Mouse (Mus musculus) intestine, embryonic 16.5 days (tissue): Measurements from ENCODE around the gene Aff3. TPM values are rescaled to one million over a fixed set of nuclear protein-coding genes. Genes with fewer than 3 reads are reported as not detected.

Experiments used
- ATAC-seq: fragments of 200-750 bp; cut with Nextera tagmentation; 2 replicates; pipeline ENCODE4 v1.8.0; 2017; ENCODE audit warnings: moderate TSS enrichment, moderate library complexity
- H3K27ac ChIP-seq: fragments of 300-500 bp; sonication (generic); 2 replicates; pipeline ENCODE4 v1.5.1; 2014; ENCODE audit warnings: mild to moderate bottlenecking, low read length
- H3K27me3 ChIP-seq: fragments of 300-500 bp; sonication (generic); replicated peaks from 2 replicates; pipeline ENCODE4 v1.6.1; 2014; ENCODE audit warnings: low read length, control low read depth, mixed read lengths; ENCODE audit not compliant: control insufficient read depth, insufficient read depth
- H3K36me3 ChIP-seq: fragments of 300-500 bp; sonication (generic); 2 replicates; pipeline ENCODE4 v1.6.1; 2014; ENCODE audit warnings: low read length, control low read depth; ENCODE audit not compliant: control insufficient read depth, insufficient read depth
- H3K4me1 ChIP-seq: fragments of 300-500 bp; sonication (generic); 2 replicates; pipeline ENCODE4 v1.6.1; 2014; ENCODE audit warnings: low read length, control low read depth, mixed read lengths; ENCODE audit not compliant: control insufficient read depth, insufficient read depth
- H3K4me2 ChIP-seq: fragments of 300-500 bp; sonication (generic); 2 replicates; pipeline ENCODE4 v1.6.1; 2014; ENCODE audit warnings: low read depth, low read length, control low read depth
- H3K4me3 ChIP-seq: fragments of 300-500 bp; sonication (generic); 2 replicates; pipeline ENCODE4 v1.5.1; 2014; ENCODE audit warnings: mild to moderate bottlenecking, low read length
- H3K9ac ChIP-seq: fragments of 300-500 bp; sonication (generic); 2 replicates; pipeline ENCODE4 v1.6.1; 2014; ENCODE audit warnings: low read depth, low read length
- H3K9me3 ChIP-seq: fragments of 300-500 bp; sonication (generic); 2 replicates; pipeline ENCODE4 v1.6.1; 2016; ENCODE audit warnings: low read length, control low read depth; ENCODE audit not compliant: control insufficient read depth
- WGBS: fragments of 180-500 bp; shearing (Covaris S2); extraction: QIAGEN DNeasy Blood & Tissue Kit; methylation state at CpG from one replicate; pipeline ENCODE4 v1.1.7; 2014; 5-methylcytosine and 5-hydroxymethylcytosine counted together
- polyA plus RNA-seq: library from polyadenylated mRNA; unstranded; fragments of >200 nt; fragmentation: Nextera tagmentation; extraction: Ambion mirVana; gene quantifications from 2 replicates; pipeline ENCODE4 v1.2.1, GENCODE M21; 2015

Aff3 gene
- polyA plus RNA-seq, 1 experiment from 2014 or later = 2.1 TPM

DNA sequence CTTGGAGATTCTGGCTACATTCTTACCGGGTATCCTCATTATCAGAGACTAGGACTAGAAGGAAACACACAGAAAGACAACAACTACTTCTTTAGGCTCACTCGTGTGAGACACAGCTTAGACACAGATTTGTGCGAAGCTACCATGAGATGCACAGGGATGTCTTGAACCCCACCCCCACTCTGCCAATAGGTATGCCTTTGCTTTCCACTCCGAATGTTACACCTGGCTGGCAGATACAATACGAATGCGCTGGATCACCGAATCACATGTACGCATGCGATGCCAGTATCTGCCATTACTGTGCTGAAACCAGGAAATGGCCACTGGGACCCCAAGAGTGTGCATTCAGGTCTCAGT is 370.4 kb downstream of the Aff3 start:
- Histone ChIP-seq H3K27ac (no peak overlapping the region; the same call in 1 of the 2 replicates), H3K4me3 (no peak overlapping the region), H3K9ac (no peak overlapping the region), H3K36me3 (no peaks in the 10 kb centered on the region), H3K9me3 (no peaks in the 10 kb centered on the region), H3K4me2 (no peak overlapping the region), H3K4me1 (no peaks in the 10 kb centered on the region), H3K27me3 (no peaks in the 10 kb centered on the region)
- ATAC-seq = no peak
- whole genome bisulfite sequencing = 92% methylated on average over 9 of the region's 9 CpGs

DNA sequence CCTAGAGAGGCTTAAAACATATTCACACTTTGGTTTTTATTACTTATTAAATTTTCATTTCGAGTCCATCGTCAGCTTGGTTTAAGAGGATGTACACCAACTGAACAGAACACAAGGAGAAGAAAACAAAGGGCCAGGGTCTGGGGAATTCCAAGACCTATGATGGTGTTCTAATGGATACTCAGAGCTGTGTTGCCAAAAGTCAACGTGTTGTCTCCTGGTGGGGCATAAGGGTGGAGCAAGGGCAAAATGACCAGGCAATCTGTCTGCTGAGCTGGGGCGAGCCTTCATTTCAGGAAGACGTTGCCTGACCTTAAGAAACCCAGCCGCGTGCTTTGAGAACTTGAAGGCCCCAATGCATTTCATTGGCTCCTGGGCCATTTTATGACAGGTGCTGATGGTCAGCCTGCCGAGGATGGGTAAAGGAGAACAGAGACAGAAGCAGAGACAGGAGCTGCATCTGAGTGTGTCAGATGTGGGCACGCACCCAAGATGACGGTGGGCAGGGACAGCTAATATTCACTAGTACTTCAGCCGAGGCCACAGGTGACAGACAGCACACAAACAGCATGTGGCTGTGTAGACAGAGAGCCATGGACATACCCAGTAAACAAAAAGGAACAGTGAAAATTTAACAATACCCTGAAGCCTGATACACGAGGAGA is 371.0 kb downstream of the Aff3 start:
- Histone ChIP-seq H3K36me3 (no peaks in the 10 kb centered on the region), H3K27me3 (no peaks in the 10 kb centered on the region), H3K27ac (no peak overlapping the region), H3K4me2 (no peak overlapping the region), H3K9me3 (no peaks in the 10 kb centered on the region), H3K4me3 (no peak overlapping the region), H3K4me1 (no peaks in the 10 kb centered on the region), H3K9ac (no peak overlapping the region)
- WGBS = 86% methylated on average over 12 of the region's 12 CpGs
- no peak for ATAC-seq

DNA sequence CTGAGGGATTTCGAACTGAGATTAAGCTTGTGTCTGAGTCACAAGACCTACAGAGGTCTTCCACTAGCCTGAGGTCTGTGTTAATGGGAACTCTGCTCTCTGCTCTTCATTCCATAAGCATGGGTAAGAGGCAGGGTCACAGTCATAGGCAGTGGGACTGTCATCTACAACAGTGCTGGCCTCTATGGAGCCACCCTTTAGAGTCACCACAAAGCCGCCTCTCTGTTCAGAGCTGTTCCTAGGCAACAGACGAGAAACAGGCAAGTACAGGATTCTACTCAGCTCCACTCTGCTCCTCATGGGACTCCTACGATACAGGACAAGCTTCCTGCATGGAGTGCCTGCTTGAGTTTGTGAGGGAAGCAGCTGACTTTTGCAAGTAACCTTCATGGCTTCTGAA is 371.9 kb downstream of the Aff3 start:
- Histone ChIP-seq H3K4me3 (no peak overlapping the region), H3K27ac (no peak overlapping the region), H3K36me3 (no peaks in the 10 kb centered on the region), H3K9ac (no peak overlapping the region), H3K4me2 (no peak overlapping the region), H3K27me3 (no peaks in the 10 kb centered on the region), H3K4me1 (no peaks in the 10 kb centered on the region), H3K9me3 (no peaks in the 10 kb centered on the region)
- ATAC-seq = no peak
- 64% methylated on average over 4 of the region's 4 CpGs for WGBS

DNA sequence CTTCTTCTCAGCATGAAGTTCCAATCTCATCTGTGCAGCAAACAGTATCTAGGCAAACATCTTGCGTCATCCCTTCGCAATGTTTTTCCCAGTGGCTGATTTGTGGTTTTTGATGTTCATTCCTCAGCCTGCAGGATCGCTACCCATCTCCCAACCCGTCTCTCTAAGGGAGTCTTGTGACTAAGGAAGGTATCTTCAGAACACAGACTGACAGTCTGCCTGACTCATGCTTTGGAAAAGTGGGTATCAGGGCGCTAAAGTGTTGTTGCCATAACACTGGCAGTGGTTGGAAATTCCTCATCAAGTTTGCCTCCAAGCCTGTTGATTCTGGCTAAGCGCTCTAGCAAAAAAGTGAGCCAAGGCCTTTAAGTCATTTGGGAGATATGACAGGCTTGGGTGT is 372.8 kb downstream of the Aff3 start:
- no peak overlapping the region for H3K9ac ChIP-seq
- H3K4me1 ChIP-seq = no peaks in the 10 kb centered on the region
- H3K36me3 ChIP-seq = no peaks in the 10 kb centered on the region
- no peak overlapping the region for H3K4me3 ChIP-seq
- no peak for ATAC-seq
- no peaks in the 10 kb centered on the region for H3K27me3 ChIP-seq
- WGBS = 83% methylated on average over 6 of the region's 6 CpGs
- no peaks in the 10 kb centered on the region for H3K9me3 ChIP-seq
- no peak overlapping the region for H3K27ac ChIP-seq
- no peak overlapping the region for H3K4me2 ChIP-seq

DNA sequence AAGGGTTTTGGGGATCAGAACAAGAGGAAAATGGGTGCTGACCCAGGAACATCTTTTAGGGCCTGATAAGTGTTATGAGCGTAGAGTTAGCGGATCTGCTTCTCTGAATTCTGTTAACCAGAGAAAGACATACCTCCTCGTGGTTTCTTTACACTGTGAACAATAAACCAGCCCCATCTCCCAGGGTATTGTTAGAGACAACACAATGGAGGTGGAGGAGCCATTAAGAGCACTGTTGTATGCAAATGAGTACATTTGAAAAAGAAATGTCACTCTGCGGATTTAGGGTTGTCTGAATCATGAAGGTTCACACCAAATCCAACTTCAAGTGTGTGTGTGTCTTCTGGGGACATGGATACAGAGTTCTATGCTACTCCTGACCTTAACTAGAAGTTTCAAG is 373.3 kb downstream of the Aff3 start:
- H3K9me3 ChIP-seq = no peaks in the 10 kb centered on the region
- H3K36me3 ChIP-seq = no peaks in the 10 kb centered on the region
- H3K9ac ChIP-seq = no peak overlapping the region
- H3K4me2 ChIP-seq = no peak overlapping the region
- H3K4me1 ChIP-seq = no peaks in the 10 kb centered on the region
- no peaks in the 10 kb centered on the region for H3K27me3 ChIP-seq
- no peak overlapping the region for H3K27ac ChIP-seq
- no peak overlapping the region for H3K4me3 ChIP-seq
- no peak for ATAC-seq
- WGBS = 73% methylated on average over 4 of the region's 4 CpGs

DNA sequence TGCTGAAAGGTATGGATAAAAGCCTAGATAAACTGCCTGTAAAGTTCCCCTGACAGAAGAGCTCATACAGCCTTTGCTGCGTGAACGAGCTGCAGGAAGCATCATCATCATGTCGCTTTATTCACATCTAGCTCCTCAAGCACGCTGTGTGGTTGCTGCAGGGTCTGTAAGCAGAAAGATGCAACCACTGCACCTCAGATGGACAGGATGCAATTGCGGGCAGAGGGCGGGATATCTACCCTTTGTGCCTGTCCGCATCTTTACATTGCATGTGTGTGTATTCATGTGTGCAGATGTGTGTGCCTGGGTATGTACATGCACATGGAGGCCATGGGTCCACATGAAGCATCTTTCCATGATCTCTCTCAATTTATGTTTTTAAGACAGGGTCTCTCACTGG is 373.9 kb downstream of the Aff3 start:
- ATAC-seq = no peak
- WGBS = 91% methylated on average over 7 of the region's 7 CpGs
- Histone ChIP-seq H3K4me3 (no peak overlapping the region), H3K27ac (no peak overlapping the region), H3K36me3 (no peaks in the 10 kb centered on the region), H3K9ac (no peak overlapping the region), H3K4me1 (no peaks in the 10 kb centered on the region), H3K9me3 (no peaks in the 10 kb centered on the region), H3K4me2 (no peak overlapping the region), H3K27me3 (no peaks in the 10 kb centered on the region)

DNA sequence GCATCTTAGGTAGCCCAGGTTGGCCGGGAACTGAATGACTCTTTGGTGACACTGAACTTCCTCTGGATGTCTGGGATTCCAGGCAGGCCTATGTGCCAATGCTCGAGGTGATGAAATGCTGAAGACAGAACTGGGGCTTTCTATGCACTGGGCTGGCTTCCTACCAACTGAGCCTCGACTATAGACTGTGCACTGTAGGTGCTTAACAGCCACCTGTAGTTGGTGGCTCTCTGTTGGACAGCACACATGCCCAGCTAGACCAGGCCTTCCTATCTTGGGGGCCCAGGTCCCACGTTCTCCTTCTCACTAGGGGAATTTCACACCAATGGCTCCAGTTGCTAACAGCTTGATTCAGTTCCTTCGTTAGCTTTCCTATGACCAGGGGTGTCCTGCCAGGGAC is 374.9 kb downstream of the Aff3 start:
- Histone ChIP-seq H3K4me2 (no peak overlapping the region), H3K9me3 (no peaks in the 10 kb centered on the region), H3K9ac (no peak overlapping the region), H3K27me3 (no peaks in the 10 kb centered on the region), H3K4me3 (no peak overlapping the region), H3K36me3 (no peaks in the 10 kb centered on the region), H3K27ac (no peak overlapping the region), H3K4me1 (no peaks in the 10 kb centered on the region)
- WGBS = 88% methylated on average over 5 of the region's 5 CpGs
- no peak for ATAC-seq

DNA sequence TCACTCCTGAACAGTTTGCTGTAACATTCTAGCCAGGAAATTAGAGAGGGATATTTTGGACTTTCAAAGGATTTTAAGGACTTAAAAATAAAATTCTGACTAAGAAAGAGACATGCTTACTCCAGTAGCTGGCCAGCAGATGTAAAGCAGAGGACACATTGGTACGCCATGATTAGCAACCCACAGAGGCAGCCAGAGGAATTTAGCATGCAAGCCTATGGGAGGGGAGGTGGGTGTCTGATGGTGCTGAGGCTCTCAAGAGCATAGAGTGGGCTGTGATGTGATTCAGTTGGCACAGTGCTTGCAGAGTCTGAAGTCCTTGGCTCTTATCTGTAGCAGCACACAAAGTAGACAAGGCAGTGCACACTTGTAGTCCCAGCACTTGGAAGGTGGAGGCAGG is 376.0 kb downstream of the Aff3 start:
- H3K9me3 ChIP-seq = no peaks in the 10 kb centered on the region
- no peaks in the 10 kb centered on the region for H3K36me3 ChIP-seq
- no peaks in the 10 kb centered on the region for H3K4me1 ChIP-seq
- no peak overlapping the region for H3K4me3 ChIP-seq
- no peak overlapping the region for H3K27ac ChIP-seq
- H3K9ac ChIP-seq = no peak overlapping the region
- no peak for ATAC-seq
- no peak overlapping the region for H3K4me2 ChIP-seq
- H3K27me3 ChIP-seq = no peaks in the 10 kb centered on the region
- 93% methylated on average over 1 of the region's 1 CpGs for whole genome bisulfite sequencing

DNA sequence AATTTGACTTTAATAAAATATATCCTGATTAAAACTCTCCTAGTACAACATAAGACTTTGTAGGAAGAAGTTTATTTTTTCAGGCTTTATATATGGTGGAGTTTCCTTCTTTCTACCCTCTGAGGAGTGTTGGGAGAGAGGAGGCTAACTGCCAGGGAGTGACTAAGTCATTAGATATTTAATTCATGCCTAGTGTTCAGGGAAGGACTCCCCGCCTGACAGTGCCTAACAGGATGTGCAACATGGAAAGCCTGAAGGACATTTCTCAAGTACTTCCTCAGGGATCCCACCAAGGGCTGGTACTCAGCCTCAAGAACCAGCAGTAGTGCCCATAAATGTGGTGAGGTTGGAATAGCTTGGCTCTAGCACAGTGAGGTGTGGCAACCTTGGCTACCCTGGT is 378.2 kb downstream of the Aff3 start:
- Histone ChIP-seq H3K9ac (no peak overlapping the region), H3K4me1 (no peaks in the 10 kb centered on the region), H3K9me3 (no peaks in the 10 kb centered on the region), H3K4me2 (no peak overlapping the region), H3K27me3 (no peaks in the 10 kb centered on the region), H3K4me3 (no peak overlapping the region), H3K36me3 (no peaks in the 10 kb centered on the region), H3K27ac (no peak overlapping the region)
- no peak for ATAC-seq
- WGBS = 73% methylated on average over 1 of the region's 1 CpGs

DNA sequence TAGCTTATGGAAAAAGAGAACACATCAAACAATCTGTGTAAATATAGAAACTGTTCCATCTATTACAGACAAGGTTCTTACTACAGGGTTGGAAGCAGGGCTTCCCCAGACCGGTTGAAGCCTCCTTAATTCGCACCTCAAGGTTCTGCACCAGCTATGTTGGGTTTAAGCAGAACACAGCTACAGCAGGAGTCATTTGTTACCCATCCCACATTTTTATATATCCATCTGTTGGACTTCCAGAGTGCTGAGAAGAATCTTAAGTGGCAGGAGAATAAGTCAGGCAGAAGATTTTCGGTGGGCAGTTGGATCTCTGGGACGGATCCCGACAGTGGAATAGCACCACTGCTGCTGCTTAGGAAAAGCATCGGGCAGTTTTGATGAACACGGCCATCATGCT is 384.2 kb downstream of the Aff3 start:
- no peak overlapping the region for H3K27ac ChIP-seq
- no peak overlapping the region for H3K9ac ChIP-seq
- H3K4me1 ChIP-seq = no peaks in the 10 kb centered on the region
- 88% methylated on average over 7 of the region's 7 CpGs for WGBS
- no peak overlapping the region for H3K4me3 ChIP-seq
- H3K9me3 ChIP-seq = no peaks in the 10 kb centered on the region
- no peaks in the 10 kb centered on the region for H3K27me3 ChIP-seq
- ATAC-seq = no peak
- no peak overlapping the region for H3K4me2 ChIP-seq
- H3K36me3 ChIP-seq = no peaks in the 10 kb centered on the region
